Mouse (Mus musculus) lung, adult 2 months (tissue): Measurements from ENCODE around the gene 1700061G19Rik.

Experiments used
- CTCF ChIP-seq: fragments of 200-500 bp; IDR thresholded peaks from 2 replicates; pipeline ENCODE4 v1.5.1; 2011; ENCODE audit warnings: mild to moderate bottlenecking, low read length, control low read depth; ENCODE audit not compliant: insufficient read depth
- POLR2A ChIP-seq: fragments of 200-500 bp; IDR thresholded peaks from 2 replicates; pipeline ENCODE4 v1.6.1; 2011; ENCODE audit warnings: low read depth, mild to moderate bottlenecking, control low read depth, low read length, borderline replicate concordance; ENCODE audit errors: extremely low read depth

DNA sequence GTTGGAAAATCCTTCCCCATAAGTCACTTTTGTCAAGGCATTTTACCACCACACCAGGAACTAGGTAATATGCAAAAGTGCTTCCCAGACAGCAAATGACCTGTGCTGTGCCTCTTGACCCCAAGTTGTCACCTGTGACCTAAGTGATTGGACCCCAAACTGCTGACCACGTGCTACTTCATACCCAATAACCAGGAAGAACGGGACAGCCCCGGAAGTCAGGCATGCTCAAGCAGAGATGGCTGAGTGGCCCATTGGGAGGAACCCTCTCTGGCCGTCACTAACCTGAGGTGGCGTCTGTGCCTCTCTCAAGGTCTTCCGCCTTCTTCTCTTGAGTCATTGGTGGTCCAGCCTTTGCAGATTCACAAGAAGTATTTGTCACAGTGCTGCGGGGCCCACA is 2.8 kb upstream of the 1700061G19Rik start:
- TF ChIP-seq CTCF (no peak), POLR2A (no peak)
